In genomic region chr7:28373891-28374495, GRCm38 (mm10) we compare ENCODE assay signal across 8 mouse cellular contexts. TPM values are rescaled to one million over a fixed set of nuclear protein-coding genes. Genes with fewer than 3 reads are reported as not detected.
DNase-seq lines count a peak whose midpoint lies in the region; ATAC-seq and TF ChIP-seq lines count a peak whose summit lies in the region.

No protein-coding gene starts in this region.

- 81% methylated on average over 7 of the region's 7 CpGs for WGBS in heart, adult 2 months
- 77% methylated on average over 7 of the region's 7 CpGs for WGBS in lung, postnatal 0 days
- 74% methylated on average over 7 of the region's 7 CpGs for WGBS in intestine, embryonic 14.5 days
- 86% methylated on average over 7 of the region's 7 CpGs for WGBS in neural tube, embryonic 15.5 days

- peaks cover 12% of the 10 kb centered on the region for H3K4me1 ChIP-seq in heart, adult 2 months (ENCODE audit: control insufficient read depth, insufficient read depth, low read length)
- H3K4me1 ChIP-seq in lung, postnatal 0 days (ENCODE audit: insufficient read depth, low read depth, low read length) = peaks cover 17% of the 10 kb centered on the region; the same call in 1 of the 2 replicates
- H3K4me1 ChIP-seq in intestine, embryonic 14.5 days (replicated peaks; ENCODE audit: control insufficient read depth, insufficient read depth, low read length) = peaks cover 46% of the 10 kb centered on the region
- peaks cover 66% of the 10 kb centered on the region for H3K4me1 ChIP-seq in neural tube, embryonic 15.5 days

- intact Hi-C loops in heart, adult 2 months (cut with DNase I) = loop anchor here (1.0 to 5.0 kb wide), 2 partner anchors 12 to 223 kb away; partner anchors contain the start of genes Pak4 and Samd4b
- intact Hi-C loops in heart, postnatal 10 days (cut with DNase I) = loop anchor here (1.0 to 10.0 kb wide), 2 partner anchors 12 to 581 kb away; no protein-coding TSS in a partner anchor

- no peaks in the 10 kb centered on the region; the same call in 1 of the 2 replicates for H3K36me3 ChIP-seq in heart, adult 2 months (ENCODE audit: control insufficient read depth, insufficient read depth, low read length)
- peaks cover 7% of the 10 kb centered on the region; the same call in 1 of the 2 replicates for H3K36me3 ChIP-seq in lung, postnatal 0 days (ENCODE audit: insufficient read depth, low read length)
- H3K36me3 ChIP-seq in intestine, embryonic 14.5 days (ENCODE audit: control insufficient read depth, insufficient read depth, low read length) = peaks cover 25% of the 10 kb centered on the region
- H3K36me3 ChIP-seq in neural tube, embryonic 15.5 days = no peaks in the 10 kb centered on the region

- H3K4me3 ChIP-seq in heart, adult 2 months = no peak overlapping the region
- H3K4me3 ChIP-seq in lung, postnatal 0 days (ENCODE audit: low read depth, low read length) = no peak overlapping the region
- no peak overlapping the region for H3K4me3 ChIP-seq in intestine, embryonic 14.5 days (ENCODE audit: low read depth, low read length)
- H3K4me3 ChIP-seq in neural tube, embryonic 15.5 days (replicated peaks) = no peak overlapping the region

- ATAC-seq in lung, postnatal 0 days = no peak
- no peak for ATAC-seq in intestine, embryonic 14.5 days (replicated peaks; ENCODE audit: low FRiP score, low TSS enrichment, low read depth)
- no peak for ATAC-seq in neural tube, embryonic 15.5 days (ENCODE audit: low FRiP score)

- TF ChIP-seq CTCF in heart, adult 2 months (IDR thresholded peaks at IDR 0.05) = no peak
- TF ChIP-seq CTCF in lung, postnatal 0 days (IDR thresholded peaks at IDR 0.05) = no peak

- H3K27me3 ChIP-seq in heart, adult 2 months (ENCODE audit: control insufficient read depth, insufficient read depth, low read length) = no peaks in the 10 kb centered on the region
- no peaks in the 10 kb centered on the region for H3K27me3 ChIP-seq in lung, postnatal 0 days (replicated peaks; ENCODE audit: insufficient read depth, low read length)
- H3K27me3 ChIP-seq in intestine, embryonic 14.5 days (replicated peaks; ENCODE audit: control insufficient read depth, insufficient read depth, low read length) = no peaks in the 10 kb centered on the region
- H3K27me3 ChIP-seq in neural tube, embryonic 15.5 days (replicated peaks) = no peaks in the 10 kb centered on the region

- no peak for TF ChIP-seq POLR2A in heart, adult 2 months (IDR thresholded peaks at IDR 0.05; ENCODE audit: insufficient read depth, low read depth, low read length)

- H3K79me2 ChIP-seq in heart, adult 2 months (replicated peaks; ENCODE audit: control insufficient read depth, insufficient read depth, low read length) = no peaks in the 10 kb centered on the region; the same call in none of the 2 replicates

- DNase-seq in heart, adult 2 months = no peak
- DNase-seq in heart, postnatal 10 days = no peak
- DNase-seq in lung, postnatal 0 days (ENCODE audit: low spot score) = peak; percentile 26
- DNase-seq in lung, postnatal 14 days = no peak
- no peak for DNase-seq in intestine, embryonic 14.5 days (ENCODE audit: low spot score)
- DNase-seq in right cerebral cortex, postnatal 10 days (ENCODE audit: low spot score in 2 of 2) = no peak
- no peak for DNase-seq in ovary, adult 18-20 months (ENCODE audit: low spot score)

- H3K27ac ChIP-seq in heart, adult 2 months = peak overlapping the region; percentile 34
- peak overlapping the region; percentile 99; the same call in 1 of the 2 replicates for H3K27ac ChIP-seq in lung, postnatal 0 days (ENCODE audit: low read length)
- H3K27ac ChIP-seq in intestine, embryonic 14.5 days (ENCODE audit: low read depth) = peak overlapping the region; percentile 100
- peak overlapping the region; percentile 93 for H3K27ac ChIP-seq in neural tube, embryonic 15.5 days (replicated peaks)

- TF ChIP-seq EP300 in heart, adult 2 months (IDR thresholded peaks at IDR 0.05; ENCODE audit: insufficient read depth, low read depth, low read length) = no peak
- TF ChIP-seq EP300 in lung, postnatal 0 days (IDR thresholded peaks at IDR 0.05) = no peak

- no peak overlapping the region for H3K9ac ChIP-seq in heart, adult 2 months (ENCODE audit: low read depth, low read length)
- no peak overlapping the region for H3K9ac ChIP-seq in lung, postnatal 0 days (replicated peaks; ENCODE audit: low read depth)
- no peak overlapping the region for H3K9ac ChIP-seq in intestine, embryonic 14.5 days (ENCODE audit: low read length)
- H3K9ac ChIP-seq in neural tube, embryonic 15.5 days (replicated peaks) = no peak overlapping the region

- H3K9me3 ChIP-seq in lung, postnatal 0 days (ENCODE audit: low read length) = no peaks in the 10 kb centered on the region
- no peaks in the 10 kb centered on the region for H3K9me3 ChIP-seq in intestine, embryonic 14.5 days (ENCODE audit: control insufficient read depth, low read length)
- H3K9me3 ChIP-seq in neural tube, embryonic 15.5 days (replicated peaks) = no peaks in the 10 kb centered on the region

- no peak overlapping the region for H3K4me2 ChIP-seq in lung, postnatal 0 days (replicated peaks; ENCODE audit: low read depth, low read length)
- no peak overlapping the region for H3K4me2 ChIP-seq in intestine, embryonic 14.5 days (ENCODE audit: low read length)
- H3K4me2 ChIP-seq in neural tube, embryonic 15.5 days = no peak overlapping the region

RNA-seq across cellular contexts. Expression of gene Plekhg2, which starts 1.6 kb away (rescaled TPM):
- 10 to 100 TPM; 10.4 to 14.3 TPM for total RNA-seq in heart, adult 2 months (2021)
- 15.9 and 16.3 TPM in 2 replicates for polyA plus RNA-seq in heart, adult 2 months (2012; rRNA removed)
- total RNA-seq in heart, postnatal 10 days (2021) = 10 to 100 TPM; 36.0 to 42.3 TPM
- 22.4 and 26.7 TPM in 2 replicates for polyA plus RNA-seq in lung, postnatal 0 days (2015; fragmentation: Nextera tagmentation; extraction: Ambion mirVana)
- polyA plus RNA-seq in intestine, embryonic 14.5 days (2014; fragmentation: Nextera tagmentation; extraction: Ambion mirVana) = 54.3 and 68.4 TPM in 2 replicates
- 21.4 and 26.5 TPM in 2 replicates for polyA plus RNA-seq in neural tube, embryonic 15.5 days (2015; fragmentation: Nextera tagmentation; extraction: Ambion mirVana)

RNA-seq across cellular contexts. Expression of gene Zfp36, which starts 6.1 kb away (rescaled TPM):
- 10 to 100 TPM; 19.4 to 26.3 TPM for total RNA-seq in heart, adult 2 months (2021)
- 26.1 and 28.2 TPM in 2 replicates for polyA plus RNA-seq in heart, adult 2 months (2012; rRNA removed)
- 10 to 100 TPM; 12.7 to 15.8 TPM for total RNA-seq in heart, postnatal 10 days (2021)
- 48.3 and 55.7 TPM in 2 replicates for polyA plus RNA-seq in lung, postnatal 0 days (2015; fragmentation: Nextera tagmentation; extraction: Ambion mirVana)
- polyA plus RNA-seq in intestine, embryonic 14.5 days (2014; fragmentation: Nextera tagmentation; extraction: Ambion mirVana) = 19.0 and 21.9 TPM in 2 replicates
- 4.2 and 7.5 TPM in 2 replicates for polyA plus RNA-seq in neural tube, embryonic 15.5 days (2015; fragmentation: Nextera tagmentation; extraction: Ambion mirVana)

RNA-seq across cellular contexts. Expression of gene Med29, which starts 18.5 kb away (rescaled TPM):
- 10 to 100 TPM; 20.8 to 21.5 TPM for total RNA-seq in heart, adult 2 months (2021)
- 48.8 and 50.4 TPM in 2 replicates for polyA plus RNA-seq in heart, adult 2 months (2012; rRNA removed)
- total RNA-seq in heart, postnatal 10 days (2021) = 10 to 100 TPM; 20.7 to 22.6 TPM
- 29.9 and 30.2 TPM in 2 replicates for polyA plus RNA-seq in lung, postnatal 0 days (2015; fragmentation: Nextera tagmentation; extraction: Ambion mirVana)
- polyA plus RNA-seq in intestine, embryonic 14.5 days (2014; fragmentation: Nextera tagmentation; extraction: Ambion mirVana) = 53.3 and 60.2 TPM in 2 replicates
- 48.4 and 50.0 TPM in 2 replicates for polyA plus RNA-seq in neural tube, embryonic 15.5 days (2015; fragmentation: Nextera tagmentation; extraction: Ambion mirVana)

RNA-seq across cellular contexts. Expression of gene Paf1, which starts 18.8 kb away (rescaled TPM):
- total RNA-seq in heart, adult 2 months (2021) = 10 to 100 TPM; 41.3 to 42.1 TPM
- polyA plus RNA-seq in heart, adult 2 months (2012; rRNA removed) = 63.8 and 67.0 TPM in 2 replicates
- total RNA-seq in heart, postnatal 10 days (2021) = 10 to 100 TPM; 41.7 to 51.2 TPM
- polyA plus RNA-seq in lung, postnatal 0 days (2015; fragmentation: Nextera tagmentation; extraction: Ambion mirVana) = 49.1 and 55.0 TPM in 2 replicates
- polyA plus RNA-seq in intestine, embryonic 14.5 days (2014; fragmentation: Nextera tagmentation; extraction: Ambion mirVana) = 64.4 and 71.6 TPM in 2 replicates
- 89.3 and 96.0 TPM in 2 replicates for polyA plus RNA-seq in neural tube, embryonic 15.5 days (2015; fragmentation: Nextera tagmentation; extraction: Ambion mirVana)

RNA-seq across cellular contexts. Expression of gene Rps16, which starts 23.5 kb away (rescaled TPM):
- 100 to 1,000 TPM; 496 to 556 TPM for total RNA-seq in heart, adult 2 months (2021)
- polyA plus RNA-seq in heart, adult 2 months (2012; rRNA removed) = 312 and 411 TPM in 2 replicates
- total RNA-seq in heart, postnatal 10 days (2021) = 100 to 1,000 TPM; 768 to 852 TPM
- 623 and 695 TPM in 2 replicates for polyA plus RNA-seq in lung, postnatal 0 days (2015; fragmentation: Nextera tagmentation; extraction: Ambion mirVana)
- polyA plus RNA-seq in intestine, embryonic 14.5 days (2014; fragmentation: Nextera tagmentation; extraction: Ambion mirVana) = 1,380 and 1,495 TPM in 2 replicates
- polyA plus RNA-seq in neural tube, embryonic 15.5 days (2015; fragmentation: Nextera tagmentation; extraction: Ambion mirVana) = 467 and 619 TPM in 2 replicates

Comparison
In these comparisons a context has a peak if more than half of its experiments do, and no peak if none do; other contexts are left out.
1. H3K27ac ChIP-seq: peak in every context shown above with its lines; median percentile 100 in intestine, embryonic 14.5 days; 99 in lung, postnatal 0 days; 93 in neural tube, embryonic 15.5 days; 34 in heart, adult 2 months.